Mouse (Mus musculus): ENCODE measurements at regions not wholly inside any gene's neighbourhood (a gene's known extent, or its start where the extent isn't known, plus 50 kb on each side); places are given as distances from the start of the nearest gene placed in this dataset.
A peak's percentile ranks its signal among the peaks of the same experiment; 100 is the strongest.

DNA sequence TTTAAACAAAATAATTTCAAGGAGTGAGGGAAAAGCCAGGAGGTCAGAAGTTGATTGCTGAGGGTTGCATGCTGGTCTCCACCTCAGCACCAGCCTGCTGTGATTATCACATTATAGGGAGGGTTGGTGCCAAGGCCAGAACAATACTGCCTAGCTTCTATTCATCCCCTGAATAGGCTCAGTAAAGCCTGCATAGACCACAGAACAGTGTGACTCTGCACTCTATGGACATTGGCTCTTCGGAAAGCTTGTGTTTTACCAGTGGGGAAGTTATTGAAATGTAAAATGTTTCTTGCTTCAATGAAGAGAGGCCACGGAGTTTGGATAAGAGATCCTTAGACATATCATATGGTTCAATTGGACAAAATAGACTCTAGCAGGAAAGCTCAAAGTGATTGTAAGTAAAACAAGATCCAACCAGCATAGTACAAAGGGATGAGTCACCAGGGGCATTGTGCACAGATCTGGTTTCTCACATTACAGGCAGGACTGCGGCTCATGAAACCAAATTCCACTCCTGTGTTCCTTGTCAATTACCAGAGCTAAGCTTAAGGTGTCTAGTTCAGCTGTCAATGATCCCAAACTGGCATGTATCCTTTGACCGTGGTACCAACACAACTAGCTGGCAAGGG is 320.8 kb upstream of the Cd180 start:
- DNase-seq (ENCODE audit: low spot score in 2 of 2): no peak

DNA sequence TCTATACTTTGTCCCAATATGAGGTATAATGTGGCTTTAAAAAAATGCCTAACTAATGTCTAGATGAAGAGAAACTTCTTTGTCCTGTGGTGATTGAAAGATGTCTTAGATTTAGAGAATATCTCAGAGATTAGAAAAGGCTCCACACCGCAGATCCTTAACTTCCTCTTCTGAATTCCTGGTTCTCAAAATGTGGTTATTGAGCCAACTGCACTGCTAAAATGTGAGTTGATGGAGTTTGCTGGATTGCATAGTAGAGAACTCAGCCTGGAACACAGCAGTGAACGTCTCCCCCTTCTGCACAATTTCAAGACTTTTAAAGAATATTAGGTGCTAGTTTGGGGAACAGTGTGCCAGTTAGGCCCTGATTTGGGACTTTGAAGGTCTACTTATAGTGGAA is 312.7 kb upstream of the Cd180 start:
- DNase-seq (ENCODE audit: low spot score in 2 of 2): no peak

DNA sequence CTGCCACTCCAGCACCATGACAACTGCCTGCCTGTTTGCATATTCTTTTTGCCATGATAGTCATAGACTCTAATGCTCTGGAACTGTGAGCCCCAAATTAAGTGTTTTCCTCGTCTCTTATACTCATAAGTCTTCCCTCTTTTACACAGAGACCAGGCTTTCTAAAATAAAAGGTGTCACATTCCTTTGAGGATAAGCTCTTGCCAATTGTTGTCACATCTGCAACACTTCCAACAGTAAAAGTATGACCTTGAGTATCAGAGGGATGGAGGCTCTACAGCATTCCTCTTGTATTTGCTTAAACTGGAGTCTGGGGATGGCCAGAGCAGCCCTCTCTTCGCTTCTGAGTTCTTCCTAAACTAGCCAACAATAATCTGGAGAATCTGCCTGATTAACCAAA is 301.4 kb upstream of the Cd180 start:
- DNase-seq (ENCODE audit: low spot score in 2 of 2): no peak

DNA sequence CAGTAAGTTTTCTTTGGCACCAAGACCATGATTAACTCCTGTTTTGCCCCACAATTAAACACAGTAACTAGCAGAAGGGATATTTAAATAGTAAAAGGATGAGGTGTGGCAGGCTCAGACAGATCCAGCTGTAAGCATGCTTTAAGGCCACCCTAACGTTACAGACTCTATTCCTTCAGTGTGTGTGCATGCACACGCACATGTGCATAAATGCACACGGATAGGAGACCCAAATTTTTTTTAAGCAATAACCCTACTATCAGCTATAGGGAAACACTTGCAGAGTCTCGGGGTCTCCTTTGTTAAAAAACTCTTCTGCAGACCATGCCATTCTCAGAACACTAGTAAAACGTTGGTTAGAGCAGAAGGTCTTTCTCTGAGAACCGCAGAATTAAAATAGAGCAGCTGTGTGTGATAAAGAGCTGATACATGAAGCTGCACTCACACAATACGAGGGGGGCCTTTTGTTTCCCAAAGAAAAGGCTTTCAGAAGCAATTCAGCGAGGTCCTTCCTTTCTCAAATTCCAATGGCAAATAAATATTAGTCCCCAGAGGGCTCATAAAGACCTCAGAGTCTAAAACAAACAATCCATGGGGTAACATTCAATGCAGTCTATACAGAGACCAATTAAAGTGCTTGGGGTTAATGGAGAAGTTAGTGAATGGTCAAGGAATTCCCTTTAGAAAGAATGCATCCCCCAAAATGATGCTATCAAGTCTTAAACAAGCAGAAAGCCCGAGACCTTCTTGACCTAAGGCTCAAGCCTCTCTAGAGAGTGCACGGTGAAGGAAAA is 300.3 kb upstream of the Cd180 start:
- no peak for DNase-seq (ENCODE audit: low spot score in 2 of 2)

DNA sequence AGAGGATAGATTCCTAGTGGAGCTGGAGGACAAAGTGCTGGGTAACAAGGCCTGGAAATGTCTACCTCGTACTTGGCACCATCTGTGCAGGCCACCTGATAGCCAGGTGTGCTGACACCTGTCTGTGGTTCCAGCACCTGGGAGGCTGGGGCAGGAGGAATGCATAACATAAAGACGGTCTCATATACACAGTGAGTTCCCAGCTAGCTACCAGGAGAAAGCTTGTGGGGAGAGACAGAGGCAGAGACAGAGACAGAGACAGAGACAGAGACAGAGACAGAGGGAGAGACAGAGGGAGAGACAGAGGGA is 299.7 kb upstream of the Cd180 start:
- DNase-seq (ENCODE audit: low spot score in 2 of 2): no peak

DNA sequence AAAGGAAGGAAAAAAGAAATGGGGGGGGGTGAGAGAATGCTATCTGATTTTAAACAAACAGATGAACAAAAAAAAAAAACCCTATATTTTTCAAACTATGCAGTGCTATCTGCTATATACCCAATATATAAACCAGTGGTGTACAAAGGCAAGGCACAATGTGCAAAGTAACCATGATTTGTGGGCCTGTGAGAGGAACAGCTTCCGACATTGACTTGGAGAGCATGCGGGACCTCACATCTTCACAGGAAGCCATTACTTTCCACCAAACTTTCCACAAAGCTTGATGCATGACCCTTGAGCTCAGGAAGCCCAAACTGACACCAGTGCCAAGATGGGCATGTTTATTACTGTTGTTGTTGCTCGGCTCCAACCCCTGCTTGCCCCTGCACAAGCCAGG is 299.3 kb upstream of the Cd180 start:
- DNase-seq (ENCODE audit: low spot score in 2 of 2): no peak

DNA sequence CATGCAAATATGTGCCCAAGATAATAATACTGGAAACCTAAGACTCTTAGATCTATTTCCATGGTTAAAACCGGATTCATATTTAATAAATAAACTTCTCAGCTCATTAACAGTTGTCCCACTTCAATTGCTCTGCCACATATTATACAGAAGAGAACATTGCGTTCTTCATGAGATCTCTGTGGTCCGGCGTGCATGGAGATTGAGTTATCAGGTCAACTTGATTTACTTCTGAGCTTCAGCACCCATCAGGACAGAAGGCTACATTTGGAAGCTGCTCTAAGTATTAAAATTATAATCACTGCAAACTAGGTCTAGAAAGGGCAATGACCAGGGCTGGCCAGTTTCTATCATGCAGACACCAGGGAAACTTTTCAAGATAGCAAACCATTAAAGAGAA is 295.9 kb upstream of the Cd180 start:
- no peak for DNase-seq (ENCODE audit: low spot score in 2 of 2)

DNA sequence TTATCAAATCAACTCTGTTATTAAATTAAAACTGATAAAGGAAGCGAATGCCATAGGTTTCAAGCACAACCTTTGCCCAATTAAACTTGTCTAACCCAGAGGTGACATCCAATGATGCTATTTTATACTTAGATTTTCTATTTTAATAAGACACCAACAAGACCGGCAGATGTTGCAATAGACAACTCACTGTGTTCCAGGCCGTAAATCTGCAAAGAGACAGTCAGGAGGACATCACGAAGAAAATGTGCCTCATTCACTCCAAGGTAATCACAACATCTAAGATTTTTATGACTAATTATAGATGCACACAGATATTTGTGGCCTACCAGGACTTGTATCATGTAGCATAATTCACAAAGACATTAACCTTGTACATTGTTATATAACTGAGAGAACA is 281.5 kb upstream of the Cd180 start:
- DNase-seq (ENCODE audit: low spot score in 2 of 2): no peak

DNA sequence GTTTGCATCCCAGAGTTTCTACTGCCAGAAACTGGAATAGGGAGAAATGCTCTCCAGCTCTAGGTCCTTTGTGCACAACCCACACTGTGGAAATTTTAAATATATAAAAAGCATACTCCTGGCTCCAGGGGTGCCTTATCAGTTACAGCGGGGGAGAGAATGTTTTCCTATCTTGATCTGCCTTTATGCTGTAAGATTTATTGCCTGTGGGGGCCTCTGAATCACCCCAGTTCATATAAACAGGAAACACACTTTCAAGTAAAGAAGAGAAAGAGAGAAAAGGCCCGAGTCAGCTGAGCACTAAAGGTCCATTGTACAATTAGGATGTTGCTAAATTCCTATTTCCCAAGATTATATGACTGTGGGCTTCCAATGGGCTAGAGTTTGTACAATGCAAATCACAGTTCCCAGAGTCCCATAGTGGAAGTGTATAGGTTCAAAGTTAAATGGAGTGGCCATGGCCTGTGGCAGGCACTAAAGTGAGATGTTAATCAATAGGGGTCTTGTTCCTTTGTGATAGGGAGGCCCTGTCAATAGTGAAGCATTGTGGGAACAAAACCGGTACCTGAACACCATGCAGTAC is 258.9 kb upstream of the Cd180 start:
- DNase-seq (ENCODE audit: low spot score in 2 of 2): no peak

DNA sequence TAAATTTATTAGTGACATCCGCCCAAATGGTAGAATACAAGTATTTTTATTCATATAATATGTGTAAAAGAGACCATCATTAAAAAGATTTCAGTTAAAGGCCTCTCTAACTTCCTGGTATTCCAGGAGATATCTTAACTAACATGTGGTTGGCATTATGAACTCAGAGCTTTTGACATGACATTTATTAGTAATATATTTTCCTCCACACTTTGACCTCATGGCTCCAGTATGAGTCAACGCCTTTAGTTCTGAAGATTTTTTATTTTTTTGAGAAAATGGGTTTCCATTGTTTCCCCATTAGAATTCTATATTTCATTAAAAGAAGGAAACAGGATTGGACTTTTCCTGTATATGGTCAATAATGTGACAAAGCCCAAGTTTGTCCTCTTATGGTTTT is 250.7 kb upstream of the Cd180 start:
- DNase-seq (ENCODE audit: low spot score in 2 of 2): no peak

DNA sequence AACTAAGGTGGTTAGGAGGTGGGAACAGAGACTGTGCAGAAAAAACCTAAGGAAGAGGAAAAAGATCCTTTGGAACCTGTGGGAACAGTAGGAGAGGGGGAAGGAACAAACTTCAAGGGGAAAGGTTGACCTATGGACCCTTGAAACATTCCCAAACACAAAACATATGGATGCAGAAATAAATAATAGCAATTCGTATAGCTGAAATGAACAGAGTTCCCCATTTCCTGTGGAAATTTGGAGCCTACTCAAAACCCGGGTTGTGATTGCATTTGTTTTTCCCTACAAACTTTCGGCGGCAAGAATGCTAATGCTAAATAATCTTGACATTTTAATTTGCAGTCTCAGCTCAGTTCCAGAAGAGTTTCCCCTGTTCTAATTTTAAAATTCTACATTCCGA is 246.0 kb upstream of the Cd180 start:
- DNase-seq (ENCODE audit: low spot score in 2 of 2): no peak

DNA sequence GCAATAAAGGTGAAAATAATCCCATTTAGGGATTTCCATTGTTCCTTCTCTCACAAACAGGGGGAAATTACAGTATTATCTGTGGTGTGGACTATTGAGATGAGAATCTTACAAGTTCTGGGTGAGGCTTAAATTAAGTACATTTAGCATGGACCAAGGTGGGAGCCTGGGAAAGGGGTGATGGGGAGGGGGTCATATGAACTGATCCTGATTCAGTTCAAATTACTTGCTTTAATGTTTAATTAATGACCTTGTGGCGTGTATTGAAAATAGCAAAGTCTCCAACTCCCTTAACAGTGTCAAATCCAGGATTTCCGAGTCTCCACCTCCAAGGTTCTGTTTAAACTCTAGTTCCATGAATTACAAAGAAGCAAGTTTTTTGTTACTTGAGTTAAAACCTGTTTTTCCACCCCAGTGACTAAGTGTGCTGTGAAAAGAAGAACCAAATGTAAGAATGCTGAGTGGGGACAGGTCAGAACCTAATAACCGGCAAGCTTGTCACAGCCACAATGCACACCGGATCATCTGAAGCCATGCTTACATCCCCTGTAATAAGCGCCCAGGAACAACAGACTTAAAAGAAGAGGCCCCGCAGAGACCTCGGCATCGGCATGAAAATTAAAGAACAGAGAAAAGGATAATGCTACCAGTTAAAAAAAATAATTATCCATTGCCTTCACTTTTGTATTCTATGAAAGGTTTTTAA is 243.8 kb upstream of the Cd180 start:
- no peak for DNase-seq (ENCODE audit: low spot score in 2 of 2)

DNA sequence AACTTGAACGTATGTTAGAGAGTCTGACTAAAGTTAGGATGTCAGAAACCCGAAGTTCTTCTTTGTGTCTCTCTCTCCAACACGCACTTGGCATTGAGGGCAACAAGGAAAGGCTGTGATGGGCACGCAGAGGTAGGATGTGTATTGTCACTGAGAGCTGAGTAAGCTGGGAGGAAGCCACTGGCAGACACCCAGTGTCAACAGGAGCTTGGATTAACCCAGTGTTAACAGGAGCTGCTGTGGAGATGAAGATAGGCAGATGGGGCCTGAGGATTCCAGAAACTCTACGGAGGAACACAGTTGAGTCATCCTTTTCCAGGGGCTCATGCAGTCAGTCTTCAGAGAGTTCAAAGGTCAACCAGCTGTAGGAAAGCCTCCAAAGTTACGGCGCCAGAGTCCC is 242.2 kb upstream of the Cd180 start:
- no peak for DNase-seq (ENCODE audit: low spot score in 2 of 2)

DNA sequence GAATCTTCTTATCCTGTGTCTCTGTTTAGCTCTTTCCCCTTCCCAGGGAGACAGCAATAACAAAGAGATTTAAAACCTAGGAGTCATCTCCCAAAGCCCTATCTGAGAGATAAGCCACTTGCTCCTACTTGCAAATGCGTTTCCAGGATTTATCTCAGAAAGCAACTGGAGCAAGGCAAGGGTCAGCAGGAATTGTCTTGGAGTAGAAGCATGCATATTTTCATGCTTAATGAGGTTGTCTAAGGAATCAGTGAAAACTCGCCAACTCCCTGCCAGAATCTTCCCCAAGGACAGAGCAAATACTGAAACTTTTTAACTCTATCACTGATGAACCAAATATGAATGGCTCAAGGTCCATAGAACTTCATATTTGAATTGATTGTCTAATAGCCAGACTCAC is 234.6 kb upstream of the Cd180 start:
- no peak for DNase-seq (ENCODE audit: low spot score in 2 of 2)

DNA sequence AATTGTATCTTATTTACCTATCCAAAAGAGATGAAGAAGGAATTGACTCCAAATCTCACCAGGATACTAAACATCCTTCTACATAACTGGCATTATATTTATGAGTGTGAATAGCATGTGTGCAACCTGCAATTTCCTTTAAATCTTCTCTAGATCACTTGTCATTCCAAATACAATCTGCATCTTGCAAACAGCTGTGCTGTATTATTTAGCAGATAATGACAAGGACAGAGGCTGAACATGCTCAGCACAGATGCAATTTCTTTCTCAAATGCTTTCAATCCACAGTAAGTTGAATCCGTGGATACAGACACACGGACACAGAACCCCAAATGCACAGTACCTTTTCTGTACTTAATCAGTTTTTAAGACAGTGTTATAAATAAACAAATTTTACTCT is 229.4 kb upstream of the Cd180 start:
- DNase-seq (ENCODE audit: low spot score in 2 of 2): no peak

DNA sequence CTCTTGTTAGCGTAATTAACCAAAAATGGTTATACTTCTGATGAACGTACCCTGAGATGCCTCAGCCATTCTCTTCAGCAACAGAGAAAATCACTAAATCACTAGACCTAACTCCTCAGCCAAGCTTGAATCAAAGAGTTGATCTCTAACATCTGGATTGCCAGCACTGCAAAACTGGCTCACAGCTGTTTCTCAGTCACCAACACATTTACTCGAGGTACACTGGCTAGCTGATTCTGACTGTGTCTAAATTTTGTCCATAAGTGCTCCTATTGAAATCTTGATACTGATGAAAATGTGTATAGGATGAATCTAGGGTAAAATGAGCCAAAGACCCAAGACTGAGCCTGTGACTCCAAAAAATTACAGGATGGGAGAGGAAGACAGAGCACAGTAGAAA is 211.5 kb upstream of the Cd180 start:
- no peak for DNase-seq (ENCODE audit: low spot score in 2 of 2)

DNA sequence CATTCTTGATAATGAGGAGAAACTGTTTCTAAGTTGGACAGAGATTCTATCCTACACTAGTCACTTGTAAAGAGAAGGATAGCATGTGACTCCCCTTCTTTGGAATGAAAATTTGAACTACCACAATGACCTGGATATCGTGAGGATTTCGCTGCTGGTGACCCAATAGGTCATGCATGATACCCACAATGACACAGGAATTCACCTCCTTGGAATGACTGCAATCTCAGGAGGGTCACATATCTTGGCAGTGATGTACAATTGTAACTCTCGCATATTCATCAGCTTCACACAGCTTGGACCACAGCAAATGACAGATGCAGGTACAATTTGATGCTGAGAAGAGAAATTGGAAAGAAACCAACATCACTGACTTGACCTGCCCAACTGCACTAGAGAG is 210.9 kb upstream of the Cd180 start:
- no peak for DNase-seq (ENCODE audit: low spot score in 2 of 2)

DNA sequence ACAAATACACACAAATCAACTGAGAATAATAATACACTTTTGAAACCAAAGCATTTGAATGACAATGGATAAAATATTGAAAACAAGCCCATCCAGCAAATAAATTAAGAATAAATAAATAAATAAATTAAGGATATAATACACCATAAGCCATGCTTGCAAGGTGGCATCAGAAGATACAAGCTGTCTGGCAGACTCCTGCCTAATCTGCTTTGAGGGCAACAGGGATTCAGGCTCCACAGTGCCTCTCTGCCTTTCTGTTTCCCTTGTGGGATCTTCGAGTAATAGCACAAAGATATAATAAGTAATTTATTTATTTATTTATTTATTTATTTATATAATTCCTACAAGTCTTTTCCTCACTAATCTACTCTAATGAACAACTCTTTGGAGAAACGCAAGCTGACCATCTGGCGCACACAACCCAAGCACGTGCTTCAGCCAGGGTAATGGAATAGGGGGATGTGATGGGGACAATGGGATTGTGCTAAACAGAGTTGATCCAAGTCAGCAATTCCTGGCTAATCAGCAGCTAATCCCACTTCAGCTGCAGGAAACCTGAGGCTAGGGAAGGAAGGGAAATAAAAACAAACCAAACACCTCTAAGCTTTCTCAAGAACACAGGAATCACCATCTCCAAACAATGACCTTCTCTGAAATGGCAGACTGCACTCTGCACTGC is 205.8 kb upstream of the Cd180 start:
- no peak for DNase-seq (ENCODE audit: low spot score in 2 of 2)

DNA sequence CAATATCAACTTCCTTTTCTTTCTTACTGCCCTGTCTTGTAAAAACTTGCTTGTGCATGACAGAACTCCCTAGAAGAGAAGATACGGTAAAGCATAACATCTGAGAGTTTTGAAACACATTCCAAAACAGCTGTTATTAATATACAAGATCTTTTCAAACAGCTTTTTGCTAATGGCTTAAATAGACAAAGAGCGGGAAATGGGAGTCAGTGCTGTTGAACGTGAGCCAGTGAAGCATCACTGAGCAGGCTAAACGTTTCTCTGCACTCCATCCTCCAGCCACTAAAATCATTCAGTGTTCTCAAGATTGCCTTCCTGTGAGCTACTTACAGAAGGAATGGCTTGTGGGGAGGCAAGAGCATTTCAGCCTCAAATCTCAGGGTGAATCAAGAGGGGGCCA is 202.0 kb upstream of the Cd180 start:
- DNase-seq (ENCODE audit: low spot score in 2 of 2): no peak

DNA sequence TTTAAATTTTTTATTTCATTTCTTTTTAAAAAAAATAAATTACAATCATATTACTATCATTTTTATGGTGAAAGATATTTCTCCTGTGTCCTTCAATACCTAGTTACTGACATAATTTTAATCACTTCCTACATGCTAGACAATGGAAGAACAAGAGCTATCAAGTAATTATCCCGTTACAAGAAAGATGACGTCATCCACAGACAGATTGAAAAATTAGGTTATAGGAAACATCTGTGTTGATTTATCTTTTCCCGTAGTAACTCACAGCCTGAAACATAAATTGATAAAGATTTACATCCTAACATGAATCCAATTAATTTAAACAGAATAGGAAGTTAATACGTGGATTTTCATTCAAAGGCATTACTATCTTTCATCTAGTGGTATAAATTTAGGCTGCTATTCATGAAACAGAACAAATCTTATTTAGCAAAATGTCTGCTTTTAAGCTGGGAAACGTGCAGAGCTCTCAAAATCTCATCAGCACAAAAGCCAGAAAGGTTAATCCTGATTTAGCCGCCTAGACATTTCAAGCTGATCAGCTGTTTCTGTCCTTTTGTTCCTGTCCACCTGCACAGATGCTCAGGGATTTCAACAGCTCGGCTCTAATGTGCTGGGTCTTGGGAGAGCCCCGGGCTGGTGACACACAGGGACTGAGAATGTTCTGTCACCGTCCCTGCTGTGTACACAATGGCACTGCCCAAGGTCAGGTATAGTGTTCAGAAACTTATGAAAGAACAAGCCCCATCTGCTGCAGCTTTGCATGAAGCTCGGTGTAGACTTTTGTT is 189.0 kb upstream of the Cd180 start:
- DNase-seq (ENCODE audit: low spot score in 2 of 2): no peak

DNA sequence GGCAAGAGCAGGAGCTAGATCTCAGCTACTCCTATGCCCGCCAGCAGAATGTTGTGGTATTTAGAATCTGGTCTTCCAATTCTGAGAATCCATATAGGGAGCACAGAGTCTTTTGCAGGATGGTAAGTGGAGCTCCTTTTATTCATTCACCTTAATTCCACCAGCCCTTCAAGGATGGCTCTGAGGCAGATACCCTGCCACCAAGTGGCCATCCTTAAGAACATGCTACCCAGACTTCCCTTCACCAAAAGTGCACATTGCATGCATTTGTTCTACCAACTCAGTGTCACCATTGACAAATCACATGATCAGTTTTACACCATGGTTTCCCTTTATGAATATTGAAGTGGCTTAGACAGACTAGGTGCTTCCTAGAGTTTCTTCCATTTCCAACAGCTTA is 186.1 kb upstream of the Cd180 start:
- DNase-seq (ENCODE audit: low spot score in 2 of 2): peak in 1 of 2 experiments; percentile 10

DNA sequence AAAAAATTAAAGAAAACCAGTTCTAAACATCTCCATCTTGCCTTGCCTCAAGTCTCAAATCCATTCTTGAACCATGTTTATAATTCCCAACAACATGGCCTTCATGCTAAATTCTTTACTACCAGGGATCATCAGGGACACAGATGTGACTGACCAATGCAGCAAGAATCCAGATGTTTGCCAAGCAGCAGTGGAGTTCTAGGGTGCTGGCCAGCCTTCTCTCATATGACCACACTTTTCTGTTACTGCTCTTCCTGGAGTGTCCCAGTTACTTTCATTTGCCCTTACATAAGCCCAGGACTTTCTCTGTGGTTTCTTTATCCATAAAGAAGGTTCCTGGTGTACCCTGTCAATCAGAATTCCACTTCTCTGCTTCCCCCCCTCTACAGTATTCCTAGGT is 185.4 kb upstream of the Cd180 start:
- no peak for DNase-seq (ENCODE audit: low spot score in 2 of 2)

All from left cerebral cortex, adult 9 months (tissue).